ENCODE assay signal across 19 mouse cellular contexts in the genomic region with DNA sequence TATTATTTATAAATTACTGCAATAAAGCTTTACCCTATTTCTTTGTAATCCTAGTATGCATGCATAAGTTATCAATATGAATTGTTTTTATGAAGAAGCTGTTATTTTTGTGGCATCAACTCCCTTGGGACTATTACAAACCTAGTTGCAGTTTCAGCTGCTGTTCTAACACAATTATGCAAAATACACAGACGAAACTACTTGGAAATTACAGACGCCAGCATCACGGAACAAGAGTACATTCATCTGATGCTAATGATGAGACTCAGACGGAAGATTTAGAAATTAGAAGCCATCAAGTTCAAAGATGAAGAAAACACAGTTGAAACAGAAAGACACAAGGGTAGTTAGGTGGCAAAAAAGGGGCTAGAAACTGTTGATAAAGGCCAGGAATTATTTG.
DNase-seq lines count a peak whose midpoint lies in the region; ATAC-seq and TF ChIP-seq lines count a peak whose summit lies in the region.
"Had no signal": no experiment of that assay in that cellular context is flagged by ENCODE, and none has a peak within 500 bp of the region (broad histone marks: within the 10 kb centered on the region; RNA-seq: fewer than 3 reads in every experiment).

No protein-coding gene starts in this region.

- no peak overlapping the region for H3K9ac ChIP-seq in forebrain, embryonic 14.5 days (ENCODE audit: low read length)
- H3K9ac ChIP-seq in forebrain, embryonic 11.5 days (ENCODE audit: low read length) = no peak overlapping the region
- no peak overlapping the region for H3K9ac ChIP-seq in midbrain, embryonic 14.5 days (replicated peaks; ENCODE audit: low read length)
- H3K9ac ChIP-seq in midbrain, embryonic 11.5 days (ENCODE audit: low read length) = no peak overlapping the region
- no peak overlapping the region for H3K9ac ChIP-seq in forebrain, postnatal 0 days
- H3K9ac ChIP-seq: embryonic facial prominence, embryonic 12.5 days; hindbrain, embryonic 12.5 days had no signal

- WGBS in forebrain, embryonic 14.5 days = 35% methylated on average over 4 of the region's 4 CpGs
- WGBS in forebrain, embryonic 11.5 days = 81% methylated on average over 4 of the region's 4 CpGs
- 48% methylated on average over 4 of the region's 4 CpGs for WGBS in midbrain, embryonic 14.5 days
- WGBS in midbrain, embryonic 11.5 days = 81% methylated on average over 4 of the region's 4 CpGs
- 13% methylated on average over 4 of the region's 4 CpGs for WGBS in forebrain, postnatal 0 days

- no peaks in the 10 kb centered on the region for H3K4me1 ChIP-seq in forebrain, embryonic 14.5 days (ENCODE audit: control insufficient read depth, insufficient read depth, low read length)
- no peaks in the 10 kb centered on the region for H3K4me1 ChIP-seq in forebrain, embryonic 11.5 days (replicated peaks; ENCODE audit: control insufficient read depth, insufficient read depth, low read length)
- no peaks in the 10 kb centered on the region for H3K4me1 ChIP-seq in midbrain, embryonic 14.5 days (ENCODE audit: control insufficient read depth, insufficient read depth, low read length)
- no peaks in the 10 kb centered on the region for H3K4me1 ChIP-seq in midbrain, embryonic 11.5 days (ENCODE audit: control insufficient read depth, insufficient read depth, low read length)
- no peaks in the 10 kb centered on the region for H3K4me1 ChIP-seq in forebrain, postnatal 0 days (ENCODE audit: insufficient read depth)
- H3K4me1 ChIP-seq: embryonic facial prominence, embryonic 12.5 days; heart, embryonic 10.5 days; hindbrain, embryonic 12.5 days had no signal

- no peak overlapping the region for H3K4me3 ChIP-seq in forebrain, embryonic 14.5 days (ENCODE audit: low read depth, low read length)
- no peak overlapping the region for H3K4me3 ChIP-seq in forebrain, embryonic 11.5 days (ENCODE audit: low read depth, low read length)
- no peak overlapping the region for H3K4me3 ChIP-seq in midbrain, embryonic 14.5 days (replicated peaks; ENCODE audit: low read depth, low read length)
- H3K4me3 ChIP-seq in midbrain, embryonic 11.5 days (ENCODE audit: low read depth, low read length) = no peak overlapping the region
- no peak overlapping the region for H3K4me3 ChIP-seq in forebrain, postnatal 0 days (ENCODE audit: low read depth, low read length)
- H3K4me3 ChIP-seq: embryonic facial prominence, embryonic 12.5 days; heart, embryonic 10.5 days; hindbrain, embryonic 12.5 days had no signal

- H3K9me3 ChIP-seq in forebrain, embryonic 14.5 days (replicated peaks; ENCODE audit: control insufficient read depth, low read length) = no peaks in the 10 kb centered on the region
- no peaks in the 10 kb centered on the region for H3K9me3 ChIP-seq in forebrain, embryonic 11.5 days (ENCODE audit: control insufficient read depth, low read length)
- H3K9me3 ChIP-seq in midbrain, embryonic 14.5 days (ENCODE audit: control insufficient read depth, low read length) = no peaks in the 10 kb centered on the region
- H3K9me3 ChIP-seq in midbrain, embryonic 11.5 days (ENCODE audit: control insufficient read depth, low read length) = no peaks in the 10 kb centered on the region
- no peaks in the 10 kb centered on the region for H3K9me3 ChIP-seq in forebrain, postnatal 0 days (ENCODE audit: low read length)
- H3K9me3 ChIP-seq: embryonic facial prominence, embryonic 12.5 days; heart, embryonic 10.5 days; hindbrain, embryonic 12.5 days had no signal

- no peak for TF ChIP-seq CTCF in forebrain, postnatal 0 days (IDR thresholded peaks at IDR 0.05; ENCODE audit: low read depth)

- no peaks in the 10 kb centered on the region for H3K36me3 ChIP-seq in forebrain, embryonic 14.5 days (ENCODE audit: control insufficient read depth, insufficient read depth, low read length)
- H3K36me3 ChIP-seq in forebrain, embryonic 11.5 days (ENCODE audit: control insufficient read depth, insufficient read depth, low read length) = no peaks in the 10 kb centered on the region
- no peaks in the 10 kb centered on the region for H3K36me3 ChIP-seq in midbrain, embryonic 14.5 days (ENCODE audit: control insufficient read depth, insufficient read depth, low read length)
- H3K36me3 ChIP-seq in midbrain, embryonic 11.5 days (ENCODE audit: control insufficient read depth, insufficient read depth, low read length) = no peaks in the 10 kb centered on the region
- H3K36me3 ChIP-seq in forebrain, postnatal 0 days (ENCODE audit: insufficient read depth) = no peaks in the 10 kb centered on the region
- H3K36me3 ChIP-seq: embryonic facial prominence, embryonic 12.5 days; heart, embryonic 10.5 days; hindbrain, embryonic 12.5 days had no signal

- peak; percentile 46; the same call in 1 of the 2 replicates for ATAC-seq in forebrain, embryonic 14.5 days
- no peak for ATAC-seq in forebrain, embryonic 11.5 days (replicated peaks; ENCODE audit: low FRiP score)
- no peak for ATAC-seq in midbrain, embryonic 14.5 days (ENCODE audit: low FRiP score, low TSS enrichment)
- no peak for ATAC-seq in midbrain, embryonic 11.5 days (ENCODE audit: low FRiP score)
- ATAC-seq in forebrain, postnatal 0 days = peak; percentile 60; the same call in 1 of the 2 replicates
- ATAC-seq: hindbrain, embryonic 16.5 days had no signal

- H3K4me2 ChIP-seq in forebrain, embryonic 14.5 days (ENCODE audit: low read length) = no peak overlapping the region
- no peak overlapping the region for H3K4me2 ChIP-seq in forebrain, embryonic 11.5 days (ENCODE audit: low read depth, low read length, severe bottlenecking)
- H3K4me2 ChIP-seq in midbrain, embryonic 14.5 days (ENCODE audit: low read length) = no peak overlapping the region
- H3K4me2 ChIP-seq in midbrain, embryonic 11.5 days = no peak overlapping the region
- H3K4me2 ChIP-seq in forebrain, postnatal 0 days (ENCODE audit: low read depth) = no peak overlapping the region
- H3K4me2 ChIP-seq: embryonic facial prominence, embryonic 12.5 days; hindbrain, embryonic 12.5 days had no signal

- no peaks in the 10 kb centered on the region for H3K27me3 ChIP-seq in forebrain, embryonic 14.5 days (replicated peaks; ENCODE audit: control insufficient read depth, insufficient read depth, low read length)
- H3K27me3 ChIP-seq in forebrain, embryonic 11.5 days (ENCODE audit: control insufficient read depth, insufficient read depth, low read length) = no peaks in the 10 kb centered on the region
- H3K27me3 ChIP-seq in midbrain, embryonic 14.5 days (ENCODE audit: control insufficient read depth, insufficient read depth, low read length) = no peaks in the 10 kb centered on the region
- no peaks in the 10 kb centered on the region for H3K27me3 ChIP-seq in midbrain, embryonic 11.5 days (ENCODE audit: control insufficient read depth, insufficient read depth, low read length)
- no peaks in the 10 kb centered on the region for H3K27me3 ChIP-seq in forebrain, postnatal 0 days (ENCODE audit: insufficient read depth, low read length)
- H3K27me3 ChIP-seq: embryonic facial prominence, embryonic 12.5 days; hindbrain, embryonic 12.5 days had no signal

- H3K27ac ChIP-seq in forebrain, embryonic 14.5 days (ENCODE audit: low read depth, low read length) = no peak overlapping the region
- no peak overlapping the region for H3K27ac ChIP-seq in forebrain, embryonic 11.5 days (ENCODE audit: low read depth, low read length)
- H3K27ac ChIP-seq in midbrain, embryonic 14.5 days (replicated peaks; ENCODE audit: low read depth, low read length) = no peak overlapping the region
- no peak overlapping the region for H3K27ac ChIP-seq in midbrain, embryonic 11.5 days (ENCODE audit: low read depth, low read length)
- H3K27ac ChIP-seq in forebrain, postnatal 0 days (ENCODE audit: low read depth, low read length) = no peak overlapping the region
- H3K27ac ChIP-seq: embryonic facial prominence, embryonic 12.5 days; heart, embryonic 10.5 days; hindbrain, embryonic 12.5 days had no signal

- DNase-seq in forebrain, embryonic 14.5 days (ENCODE audit: low spot score) = peak; percentile 49
- no peak for DNase-seq in forebrain, embryonic 11.5 days (ENCODE audit: low spot score)
- DNase-seq in midbrain, embryonic 14.5 days = peak; percentile 8
- no peak for DNase-seq in midbrain, embryonic 11.5 days (ENCODE audit: low spot score, missing footprints)
- no peak for DNase-seq in forebrain, postnatal 0 days
- DNase-seq in urinary bladder, postnatal 14 days (ENCODE audit: low spot score) = no peak
- DNase-seq in MN1 (ENCODE audit: low spot score) = no peak
- DNase-seq: adrenal gland, adult 2 months; adrenal gland, postnatal 25 days; cerebellum, adult 2 months; cerebellum, postnatal 10 days; gastrocnemius, postnatal 36 days; heart, adult 11 months; heart, postnatal 10 days; heart, postnatal 4 days had no signal

Comparison
In these comparisons a context has a peak if more than half of its experiments do, and no peak if none do; other contexts are left out.
1. ATAC-seq: peak in forebrain, embryonic 14.5 days (single experiment) and forebrain, postnatal 0 days (single experiment); none in forebrain, embryonic 11.5 days (single experiment), midbrain, embryonic 14.5 days (single experiment) and midbrain, embryonic 11.5 days (single experiment).
2. DNase-seq: peak in forebrain, embryonic 14.5 days (single experiment) and midbrain, embryonic 14.5 days (single experiment); none in forebrain, embryonic 11.5 days (single experiment), midbrain, embryonic 11.5 days (single experiment), forebrain, postnatal 0 days (single experiment), urinary bladder, postnatal 14 days (single experiment) and MN1 (single experiment).